Mouse (Mus musculus): ENCODE results near the gene Repin1. TPM values are rescaled to one million over a fixed set of nuclear protein-coding genes. Genes with fewer than 3 reads are reported as not detected.

Gene Repin1
- total RNA-seq, 2 experiments from 2014 or later = 27.3 to 33.7 TPM

Other genes with a start within 250 kb of the Repin1 start
- 10 to 100 TPM; 17.7 to 21.5 TPM for gene Krba1, start 198.3 kb upstream of the Repin1 start, total RNA-seq (2021)
- gene Zfp467, start 148.1 kb upstream of the Repin1 start, total RNA-seq (2021) = 10 to 100 TPM; 10.8 to 15.4 TPM
- gene Sspo, start 145.7 kb upstream of the Repin1 start, total RNA-seq (2021) = under 1 TPM; 0.41 to 0.53 TPM
- 10 to 100 TPM; 18.7 to 20.9 TPM for gene Atp6v0e2, start 56.3 kb upstream of the Repin1 start, total RNA-seq (2021)
- 10 to 100 TPM; 16.7 to 26.6 TPM for gene Lrrc61, start 39.1 kb upstream of the Repin1 start, total RNA-seq (2021)
- 100 to 1,000 TPM in 1 of 2 experiments, 10 to 100 TPM in 1; 70.4 to 101 TPM for gene Rarres2, start 21.1 kb upstream of the Repin1 start, total RNA-seq (2021)
- gene Gm45021, start 4.3 kb upstream of the Repin1 start, total RNA-seq (2021) = not detected
- gene Gm44965, start 58 bp downstream of the Repin1 start, total RNA-seq (2021) = 1 to 10 TPM in 1 of 2 experiments, not detected in 1; 3.7 TPM
- gene Zfp775, start 8.2 kb downstream of the Repin1 start, total RNA-seq (2021) = 10 to 100 TPM; 10.4 to 10.7 TPM
- gene AI854703, start 32.9 kb downstream of the Repin1 start, total RNA-seq (2021) = under 1 TPM; 0.33 to 0.38 TPM
- 1 to 10 TPM; 6.7 to 6.8 TPM for gene Gimap8, start 53.4 kb downstream of the Repin1 start, total RNA-seq (2021)
- gene Gimap9, start 82.2 kb downstream of the Repin1 start, total RNA-seq (2021) = 1 to 10 TPM; 4.8 to 5.2 TPM
- 10 to 100 TPM; 23.6 to 30.4 TPM for gene Gimap4, start 90.7 kb downstream of the Repin1 start, total RNA-seq (2021)
- gene Gimap6, start 114.3 kb downstream of the Repin1 start, total RNA-seq (2021) = 10 to 100 TPM; 40.5 to 46.0 TPM
- gene Gm28053, start 124.7 kb downstream of the Repin1 start, total RNA-seq (2021) = 1 to 10 TPM; 3.1 to 4.7 TPM
- under 1 TPM in 1 of 2 experiments, not detected in 1; 0.22 TPM for gene Gimap7, start 124.7 kb downstream of the Repin1 start, total RNA-seq (2021)
- 10 to 100 TPM in 1 of 2 experiments, 1 to 10 TPM in 1; 8.1 to 11.8 TPM for gene Gimap1, start 145.2 kb downstream of the Repin1 start, total RNA-seq (2021)
- 1 to 10 TPM; 6.0 to 6.6 TPM for gene Gimap5, start 152.3 kb downstream of the Repin1 start, total RNA-seq (2021)
- gene Gimap3, start 177.0 kb downstream of the Repin1 start, total RNA-seq (2021) = under 1 TPM; 0.51 to 0.53 TPM
- gene Tmem176a, start 247.0 kb downstream of the Repin1 start, total RNA-seq (2021) = 10 to 100 TPM; 19.8 to 20.0 TPM
- gene Tmem176b, start 247.6 kb downstream of the Repin1 start, total RNA-seq (2021) = 10 to 100 TPM; 53.6 to 55.3 TPM